Mouse (Mus musculus) adrenal gland, postnatal 10 days (tissue): Measurements from ENCODE around the gene Klk1b16. TPM values are rescaled to one million over a fixed set of nuclear protein-coding genes. Genes with fewer than 3 reads are reported as not detected.
"Not testable (repeated sequence)": the region's sequence is repeated elsewhere in the genome, so short reads cannot be mapped to it uniquely, and the experiment has no call there.

Experiments used
- DNase-seq: peaks from one replicate; pipeline ENCODE4 v3.0.0; 2021; ENCODE audit warnings: mixed read lengths
- long read RNA-seq, 2 experiments: library from polyadenylated mRNA; stranded (forward); transcript quantifications; one replicate each; pipeline ENCODE4 v2.0.0; 2021
- total RNA-seq, 2 experiments: library from RNA; stranded (reverse); gene quantifications; 2 replicates each; pipeline ENCODE4 v1.2.3; 2021

Klk1b16 gene
- not detected for total RNA-seq
- long read RNA-seq, experiment 1, result 0 reads
- long read RNA-seq, experiment 2, result 0 reads

DNA sequence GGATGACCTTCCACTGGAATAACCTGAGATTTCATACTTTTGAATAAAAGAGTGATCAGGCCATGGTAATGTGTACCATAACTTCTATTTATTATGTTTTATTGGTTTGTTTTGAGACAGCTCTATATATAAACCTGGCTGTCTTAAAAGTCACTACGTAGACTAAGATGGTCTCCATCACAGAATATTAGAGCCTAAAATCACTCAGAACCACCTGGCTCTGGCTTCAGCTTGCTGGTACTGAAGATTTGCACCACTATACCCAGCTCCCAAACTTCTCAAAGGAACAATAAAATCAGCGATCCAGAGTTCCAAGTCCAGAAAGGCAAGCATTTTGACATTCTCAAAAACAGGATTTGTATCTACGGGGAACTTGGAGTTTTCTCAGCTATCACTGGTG is at the start of gene Klk1b16:
TSS of gene Klk1b16 (plus strand) at position 301 of the 400 bp plus-strand sequence.
- no peak for DNase-seq

DNA sequence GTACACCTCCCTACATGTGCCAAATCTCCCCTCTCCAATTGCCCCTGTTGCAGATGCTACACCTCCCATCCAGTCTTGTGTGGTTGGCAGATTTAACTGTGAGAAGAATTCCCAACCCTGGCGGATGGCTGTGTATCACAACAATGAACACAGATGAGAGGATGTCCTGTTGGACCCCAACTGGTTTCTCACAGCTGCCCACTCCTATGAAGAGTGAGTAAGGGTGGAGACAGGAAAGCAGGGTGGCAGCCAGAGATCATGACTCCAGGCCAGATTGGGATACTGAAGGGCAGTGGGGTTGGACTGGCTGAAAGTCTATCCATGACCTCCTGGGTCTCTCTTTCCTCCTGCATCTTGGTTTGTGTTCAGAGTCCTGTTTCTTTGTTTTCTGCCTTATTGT is 40.5 kb upstream of the Klk1b16 start:
- DNase-seq, result no peak

DNA sequence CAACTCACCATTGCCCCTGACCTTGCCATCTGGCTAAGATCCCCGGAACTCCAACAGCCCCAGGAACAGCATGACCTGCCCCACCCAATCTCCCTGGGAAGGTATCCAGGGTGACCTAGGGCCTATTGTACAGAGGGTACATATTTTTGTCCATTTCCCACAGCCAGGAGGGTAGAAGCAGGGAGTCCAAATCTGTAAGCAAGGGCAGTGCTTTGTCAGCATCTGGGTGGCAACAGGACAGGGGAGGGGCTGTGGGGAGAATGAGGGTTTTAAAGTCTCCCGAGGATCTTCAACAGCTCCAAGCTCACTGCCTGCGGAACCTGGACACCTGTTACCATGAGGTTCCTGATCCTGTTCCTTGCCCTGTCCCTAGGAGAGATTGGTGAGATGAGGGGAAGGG is 34.5 kb upstream of the Klk1b16 start, which contains the start of gene Klk1b21:
TSS of gene Klk1b21 (plus strand) at position 301 of the 400 bp plus-strand sequence.
- not testable (repeated sequence) for DNase-seq

DNA sequence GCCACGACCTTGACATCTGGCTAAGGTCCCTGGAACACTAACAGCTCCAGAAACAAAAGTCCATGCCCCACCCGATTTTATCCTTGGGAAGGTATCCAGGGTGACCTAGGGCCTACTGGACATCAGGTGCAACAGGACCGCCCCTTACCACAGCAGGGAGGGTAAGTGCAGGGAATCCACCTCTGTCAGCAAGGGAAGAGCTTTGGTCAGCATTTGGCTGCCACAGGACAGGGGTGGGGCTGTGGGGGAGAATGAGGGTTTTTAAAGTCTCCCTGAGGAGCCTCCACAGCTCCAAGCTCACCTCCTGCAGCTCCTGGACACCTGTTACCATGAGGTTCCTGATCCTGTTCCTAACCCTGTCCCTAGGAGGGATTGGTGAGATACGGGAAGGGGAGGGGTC is 24.2 kb upstream of the Klk1b16 start, which contains the start of gene Klk1b22:
TSS of gene Klk1b22 (plus strand) at position 301 of the 400 bp plus-strand sequence.
- no peak for DNase-seq

DNA sequence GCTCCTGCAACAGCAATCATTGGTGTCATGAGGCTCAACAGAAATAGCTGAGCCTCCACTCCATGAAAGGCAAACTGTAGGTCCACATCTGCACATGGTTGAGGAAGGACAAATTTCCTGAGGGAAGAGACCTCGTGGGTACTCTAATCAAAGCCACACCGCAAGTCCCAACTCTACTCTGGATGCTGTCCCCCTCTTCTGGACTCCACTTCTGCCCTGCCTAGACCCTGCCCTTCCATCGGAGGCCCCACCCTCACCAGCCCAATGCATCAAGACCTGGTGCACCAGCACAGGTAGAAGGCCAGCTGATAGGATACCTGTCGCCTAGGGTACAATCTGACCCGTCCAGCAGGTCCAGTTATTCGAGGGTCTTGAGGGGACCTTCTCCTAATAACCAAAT is 13.1 kb upstream of the Klk1b16 start:
- DNase-seq, result no peak

DNA sequence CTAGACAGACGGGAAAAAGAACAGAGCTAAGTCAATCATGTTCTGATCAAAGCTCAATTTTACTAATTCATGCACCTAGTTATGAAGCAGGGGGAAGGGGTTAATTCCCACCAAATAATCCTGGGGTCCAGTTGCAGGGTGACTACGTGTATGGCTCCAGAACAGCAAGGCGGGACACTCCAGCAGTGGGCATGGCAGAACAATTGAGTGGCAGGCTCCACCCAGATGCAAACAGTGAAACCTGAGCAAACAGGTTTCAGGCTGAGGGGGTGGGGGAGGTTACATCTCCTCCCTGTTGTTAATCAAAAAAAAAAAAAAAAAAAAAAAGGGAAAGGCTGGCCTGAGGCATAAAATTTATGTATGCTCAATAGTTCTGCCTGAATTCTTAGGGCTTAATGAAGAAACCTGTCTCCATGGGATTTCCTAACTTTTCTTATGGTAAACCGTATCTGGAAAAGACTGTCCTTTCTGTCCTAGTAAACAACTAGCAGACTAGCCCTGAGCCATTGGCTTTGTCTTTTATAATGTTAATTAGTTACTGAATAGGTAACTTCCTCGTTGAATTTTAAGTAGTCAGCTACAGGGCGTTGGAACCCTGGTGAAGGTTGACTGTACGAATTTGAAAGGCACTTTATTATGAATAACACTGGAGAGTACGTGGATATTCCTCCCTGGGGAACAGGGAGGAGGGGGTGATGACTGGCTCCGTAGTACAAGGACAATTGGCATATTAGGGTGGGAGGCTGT is 42.9 kb downstream of the Klk1b16 start:
- no peak for DNase-seq

DNA sequence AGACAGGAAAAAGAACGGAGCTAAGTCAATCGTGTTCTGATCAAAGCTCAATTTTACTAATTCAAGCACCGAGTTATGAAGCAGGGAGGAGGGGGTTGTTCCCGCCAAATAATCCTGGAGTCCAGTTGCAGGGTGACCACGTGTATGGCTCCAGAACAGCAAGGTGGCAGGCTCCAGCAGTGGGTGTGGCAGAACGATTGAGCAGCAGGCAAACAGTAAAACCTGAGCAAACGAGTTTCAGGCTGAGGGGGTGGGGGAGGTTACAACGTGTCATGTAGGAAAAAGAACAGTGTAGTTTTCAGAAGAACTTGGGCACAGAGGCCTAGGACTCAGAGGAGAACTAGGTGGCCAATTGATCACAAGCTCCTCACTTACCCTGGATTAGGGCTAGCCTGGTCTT is 49.9 kb downstream of the Klk1b16 start:
- not testable (repeated sequence) for DNase-seq

DNA sequence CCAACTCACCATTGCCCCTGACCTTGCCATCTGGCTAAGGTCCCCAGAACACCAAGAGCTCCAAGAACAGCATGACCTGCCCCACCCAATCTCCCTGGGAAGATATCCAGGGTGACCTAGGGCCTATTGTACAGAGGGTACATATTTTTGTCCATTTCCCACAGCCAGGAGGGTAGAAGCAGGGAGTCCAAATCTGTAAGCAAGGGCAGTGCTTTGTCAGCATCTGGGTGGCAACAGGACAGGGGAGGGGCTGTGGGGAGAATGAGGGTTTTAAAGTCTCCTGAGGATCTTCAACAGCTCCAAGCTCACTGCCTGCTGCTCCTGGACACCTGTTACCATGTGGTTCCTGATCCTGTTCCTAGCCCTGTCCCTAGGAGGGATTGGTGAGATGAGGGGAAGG is 51.4 kb downstream of the Klk1b16 start, which contains the start of gene Klk1b24:
TSS of gene Klk1b24 (plus strand) at position 301 of the 400 bp plus-strand sequence.
- DNase-seq, result not testable (repeated sequence)

Other genes with a start within 250 kb of the Klk1b16 start
- not detected for gene Klk15, start 203.0 kb upstream of the Klk1b16 start, total RNA-seq
- gene Klk1b8, start 186.1 kb upstream of the Klk1b16 start, total RNA-seq, result not detected
- not detected for gene Klk1b1, start 170.0 kb upstream of the Klk1b16 start, total RNA-seq
- gene Klk1b9, start 160.7 kb upstream of the Klk1b16 start, total RNA-seq, result not detected
- not detected for gene Klk1b11, start 140.9 kb upstream of the Klk1b16 start, total RNA-seq
- gene Klk1b26, start 124.6 kb upstream of the Klk1b16 start, total RNA-seq, result not detected
- under 1 TPM in 1 of 2 experiments, not detected in 1; 0.30 TPM for gene Klk1b27, start 84.5 kb upstream of the Klk1b16 start, total RNA-seq
- gene Klk1b21, start 34.4 kb upstream of the Klk1b16 start, total RNA-seq, result not detected
- not detected for gene Klk1b22, start 24.1 kb upstream of the Klk1b16 start, total RNA-seq
- not detected for gene Klk1b24, start 51.5 kb downstream of the Klk1b16 start, total RNA-seq
- not detected for gene Klk1b3, start 61.4 kb downstream of the Klk1b16 start, total RNA-seq
- gene Klk1b4, start 70.7 kb downstream of the Klk1b16 start, total RNA-seq, result not detected
- not detected for gene Klk1b5, start 79.2 kb downstream of the Klk1b16 start, total RNA-seq
- gene Klk1, start 88.6 kb downstream of the Klk1b16 start, total RNA-seq, result under 1 TPM in 1 of 2 experiments, not detected in 1; 0.45 TPM
- gene Gm36864, start 99.4 kb downstream of the Klk1b16 start, total RNA-seq, result not detected
- gene 1700028J19Rik, start 109.9 kb downstream of the Klk1b16 start, total RNA-seq, result under 1 TPM; 0.67 to 0.78 TPM
- 100 to 1,000 TPM in 1 of 2 experiments, 10 to 100 TPM in 1; 92.1 to 104 TPM for gene 2410002F23Rik, start 110.0 kb downstream of the Klk1b16 start, total RNA-seq
- not detected for gene Acp4, start 120.6 kb downstream of the Klk1b16 start, total RNA-seq
- gene Gm15517, start 124.7 kb downstream of the Klk1b16 start, total RNA-seq, result not detected
- gene Clec11a, start 170.1 kb downstream of the Klk1b16 start, total RNA-seq, result 1 to 10 TPM; 4.2 to 5.4 TPM
- 1 to 10 TPM; 4.3 to 6.3 TPM for gene Shank1, start 173.5 kb downstream of the Klk1b16 start, total RNA-seq
- gene Syt3, start 247.3 kb downstream of the Klk1b16 start, total RNA-seq, result 1 to 10 TPM; 2.5 to 4.2 TPM
- gene 1700008O03Rik, start 249.1 kb downstream of the Klk1b16 start, total RNA-seq, result 1 to 10 TPM in 1 of 2 experiments, under 1 TPM in 1; 0.57 to 1.4 TPM